Mouse (Mus musculus): ENCODE results near the gene Gm43951.

- no peak for TF ChIP-seq CTCF (IDR thresholded peaks at IDR 0.05; ENCODE audit: low read depth, low read length)
- TF ChIP-seq TAL1 (conservative IDR thresholded peaks at IDR 0.05; ENCODE audit: low read depth, low read length): no peak
- no peak for TF ChIP-seq GATA2 (IDR thresholded peaks at IDR 0.05; ENCODE audit: borderline replicate concordance, low read depth, low read length)
These were observed 3.2 kb downstream of the Gm43951 start for GRCm38 (mm10) chr11:72203440-72203839.
